Mouse (Mus musculus): ENCODE data around the gene Gm49353. TPM values are rescaled to one million over a fixed set of nuclear protein-coding genes. Genes with fewer than 3 reads are reported as not detected.

Gm49353 gene
- total RNA-seq (2017): not detected in 2 replicates

- no peak for ATAC-seq (replicated peaks; ENCODE audit: low read depth, poor library complexity, severe bottlenecking)
Observed at GRCm38 (mm10) chr10:29198642-29199041, at the start of gene Gm49353. Gene Gm49353, plus strand, starts transcription at chr10:29198954.

- no peak for ATAC-seq (replicated peaks; ENCODE audit: low read depth, poor library complexity, severe bottlenecking)
Observed at GRCm38 (mm10) chr10:29155304-29155703, 43.5 kb upstream of the Gm49353 start.

GRCm38 (mm10) chr10:29161664-29162063, 37.1 kb upstream of the Gm49353 start:
- ATAC-seq (replicated peaks; ENCODE audit: low read depth, poor library complexity, severe bottlenecking): no peak

- no peak for ATAC-seq (replicated peaks; ENCODE audit: low read depth, poor library complexity, severe bottlenecking)
Observed at GRCm38 (mm10) chr10:29173778-29174177, 25.0 kb upstream of the Gm49353 start.

GRCm38 (mm10) chr10:29175656-29176055, 23.1 kb upstream of the Gm49353 start:
- ATAC-seq (replicated peaks; ENCODE audit: low read depth, poor library complexity, severe bottlenecking): no peak

- ATAC-seq (replicated peaks; ENCODE audit: low read depth, poor library complexity, severe bottlenecking): no peak
Observed at GRCm38 (mm10) chr10:29176881-29177280, 21.9 kb upstream of the Gm49353 start.

GRCm38 (mm10) chr10:29178003-29178402, 20.8 kb upstream of the Gm49353 start:
- ATAC-seq (replicated peaks; ENCODE audit: low read depth, poor library complexity, severe bottlenecking): no peak

- no peak for ATAC-seq (replicated peaks; ENCODE audit: low read depth, poor library complexity, severe bottlenecking)
Observed at GRCm38 (mm10) chr10:29180210-29180609, 18.5 kb upstream of the Gm49353 start.

GRCm38 (mm10) chr10:29181046-29181445, 17.7 kb upstream of the Gm49353 start:
- ATAC-seq (replicated peaks; ENCODE audit: low read depth, poor library complexity, severe bottlenecking): no peak

GRCm38 (mm10) chr10:29193769-29194168, 5.0 kb upstream of the Gm49353 start:
- no peak for ATAC-seq (replicated peaks; ENCODE audit: low read depth, poor library complexity, severe bottlenecking)

- ATAC-seq (replicated peaks; ENCODE audit: low read depth, poor library complexity, severe bottlenecking): no peak
Observed at GRCm38 (mm10) chr10:29196811-29197210, 1.9 kb upstream of the Gm49353 start.

GRCm38 (mm10) chr10:29199835-29200234, 1.1 kb downstream of the Gm49353 start:
- ATAC-seq (replicated peaks; ENCODE audit: low read depth, poor library complexity, severe bottlenecking): no peak

GRCm38 (mm10) chr10:29200609-29201008, 1.9 kb downstream of the Gm49353 start:
- no peak for ATAC-seq (replicated peaks; ENCODE audit: low read depth, poor library complexity, severe bottlenecking)

GRCm38 (mm10) chr10:29206730-29207129, 8.0 kb downstream of the Gm49353 start:
- ATAC-seq (replicated peaks; ENCODE audit: low read depth, poor library complexity, severe bottlenecking): peak; percentile 87; the same call in 1 of the 2 replicates

- no peak for ATAC-seq (replicated peaks; ENCODE audit: low read depth, poor library complexity, severe bottlenecking)
Observed at GRCm38 (mm10) chr10:29208735-29209134, 10.0 kb downstream of the Gm49353 start.

GRCm38 (mm10) chr10:29211453-29211852, 12.7 kb downstream of the Gm49353 start, which contains the start of gene 9330159F19Rik:
Gene 9330159F19Rik, plus strand, starts transcription at chr10:29211606.
- no peak for ATAC-seq (replicated peaks; ENCODE audit: low read depth, poor library complexity, severe bottlenecking)

- ATAC-seq (replicated peaks; ENCODE audit: low read depth, poor library complexity, severe bottlenecking): no peak
Observed at GRCm38 (mm10) chr10:29213534-29214100, 14.9 kb downstream of the Gm49353 start.

GRCm38 (mm10) chr10:29216957-29217356, 18.2 kb downstream of the Gm49353 start:
- ATAC-seq (replicated peaks; ENCODE audit: low read depth, poor library complexity, severe bottlenecking): no peak

GRCm38 (mm10) chr10:29217451-29217850, 18.7 kb downstream of the Gm49353 start:
- no peak for ATAC-seq (replicated peaks; ENCODE audit: low read depth, poor library complexity, severe bottlenecking)

GRCm38 (mm10) chr10:29225329-29225728, 26.6 kb downstream of the Gm49353 start:
- ATAC-seq (replicated peaks; ENCODE audit: low read depth, poor library complexity, severe bottlenecking): no peak

- no peak for ATAC-seq (replicated peaks; ENCODE audit: low read depth, poor library complexity, severe bottlenecking)
Observed at GRCm38 (mm10) chr10:29231208-29231607, 32.5 kb downstream of the Gm49353 start.

All from common myeloid progenitor, adult 5-6 weeks (primary cell).